Mouse (Mus musculus) CD4-positive helper T cell, adult 2 months (primary cell): ENCODE results near the gene Kif17.

ENCODE experiments used
- DNase-seq: peaks from one replicate; pipeline ENCODE4 v3.0.0-alpha.2; 2012; ENCODE audit warnings: low read depth, missing footprints, low spot score

The Kif17 gene

DNA sequence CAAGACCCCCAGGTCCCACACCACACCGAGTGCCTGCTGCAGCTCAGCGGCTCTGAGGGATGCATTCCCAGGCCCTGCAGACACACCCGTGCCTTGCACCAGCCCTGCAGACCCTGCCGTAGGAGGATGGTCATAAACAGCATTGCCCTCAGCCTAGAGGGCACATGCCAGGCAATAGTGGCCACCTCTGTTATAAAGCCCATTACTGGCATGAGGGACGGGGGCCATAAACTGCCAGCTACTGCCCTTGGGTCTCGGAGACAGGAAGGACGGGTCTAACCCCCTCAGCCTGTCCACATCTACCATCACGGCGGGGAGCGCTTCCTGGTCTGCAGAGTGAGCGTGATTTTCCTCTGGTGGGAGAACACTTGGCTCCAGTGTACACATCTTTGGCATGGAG lies 62.8 kb downstream of the Kif17 start:
- no peak for DNase-seq

DNA sequence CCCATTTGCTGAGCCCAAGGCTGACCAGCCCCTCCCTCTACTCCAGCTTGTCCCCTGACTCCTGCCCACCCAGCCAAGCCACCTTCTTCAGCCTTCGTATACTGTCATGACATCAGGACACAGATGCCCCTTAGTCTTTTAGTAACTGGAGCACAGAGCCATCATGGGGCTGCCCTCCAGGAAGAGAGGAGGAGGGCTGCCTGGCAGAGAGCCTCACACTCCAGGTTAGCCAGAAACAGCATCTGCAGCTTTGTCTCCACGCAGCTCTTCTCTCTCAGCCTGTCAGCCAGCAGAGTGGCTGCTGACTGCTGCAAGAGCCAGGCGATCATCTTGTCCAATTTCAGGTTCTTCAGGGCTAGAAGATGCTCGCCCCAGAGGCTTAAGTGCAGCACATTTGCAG lies 63.6 kb downstream of the Kif17 start:
- no peak for DNase-seq

DNA sequence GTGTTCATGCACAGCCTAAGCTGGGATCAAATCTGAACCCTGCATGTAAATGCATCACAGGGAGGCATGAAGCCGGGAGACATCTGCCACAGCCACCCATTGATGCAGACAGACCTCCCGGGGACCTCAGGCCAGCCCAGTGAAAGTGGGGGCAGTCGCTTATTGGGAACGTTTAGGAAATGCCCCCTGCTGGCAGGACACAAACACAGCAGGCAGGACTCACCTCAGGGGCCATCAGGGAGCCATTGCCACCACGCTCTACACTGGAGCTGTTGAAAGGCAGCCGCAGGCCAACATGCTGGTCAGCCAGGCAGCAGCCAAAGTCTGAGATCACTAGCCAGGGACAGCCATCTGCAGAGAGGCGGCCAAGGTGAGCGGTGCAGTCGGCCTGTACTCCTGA lies 65.5 kb downstream of the Kif17 start:
- DNase-seq, result peak; percentile 35

DNA sequence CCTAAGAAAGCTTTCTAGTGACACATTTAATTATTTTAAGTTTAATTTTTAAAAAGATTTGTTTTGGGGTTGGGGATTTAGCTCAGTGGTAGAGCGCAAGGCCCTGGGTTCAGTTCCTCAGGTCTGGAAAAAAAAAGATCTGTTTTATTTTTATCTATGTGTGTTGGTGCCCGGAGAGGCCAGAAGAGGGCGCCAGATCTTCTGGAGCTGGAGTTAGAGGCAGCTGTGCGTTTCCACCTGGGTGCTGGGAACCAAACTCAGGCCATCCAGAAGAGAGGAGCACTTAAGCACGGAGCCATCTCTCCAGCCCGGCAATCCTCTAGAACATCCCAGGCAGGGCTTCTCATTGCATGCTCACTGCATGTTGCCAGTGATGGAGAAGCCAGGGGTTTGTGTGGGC lies 66.1 kb downstream of the Kif17 start:
- DNase-seq, result no peak

DNA sequence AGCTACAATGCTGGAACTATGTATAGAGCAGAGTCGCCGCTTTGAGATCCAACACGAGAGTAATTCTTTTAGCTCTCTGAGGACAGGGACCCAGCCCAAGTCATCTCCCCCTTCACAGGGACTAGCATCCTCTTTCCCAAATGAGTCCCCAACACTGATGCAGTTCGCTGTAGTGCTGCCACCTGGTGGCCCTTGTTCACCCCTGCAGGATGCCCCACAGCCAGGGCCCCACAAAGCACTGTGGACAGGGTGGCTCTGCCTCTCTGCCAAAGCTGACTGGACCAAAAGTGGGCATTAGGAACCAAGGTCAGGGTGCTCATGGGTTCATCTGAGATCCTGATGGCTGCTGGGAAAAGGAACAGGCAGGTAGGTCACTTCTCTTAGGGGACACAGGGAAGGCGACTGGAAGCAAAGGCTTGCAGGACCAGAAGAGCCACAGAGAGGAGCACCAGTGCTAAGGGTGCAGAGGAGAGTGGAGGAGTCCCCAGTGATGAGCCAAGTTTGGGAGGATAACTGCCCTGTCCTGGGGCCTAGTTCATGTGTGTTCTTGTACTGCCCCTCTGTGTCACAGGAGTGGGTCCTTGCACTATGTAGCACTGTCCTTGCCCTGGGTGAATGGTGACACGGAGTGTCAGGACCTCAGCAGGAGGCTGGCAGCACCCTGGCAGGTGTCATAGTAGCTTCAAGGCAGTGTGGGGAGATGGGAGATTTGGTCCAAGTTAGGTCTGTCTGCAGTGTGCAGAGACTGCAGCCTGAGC lies 68.5 kb downstream of the Kif17 start:
- peak; percentile 61 for DNase-seq

DNA sequence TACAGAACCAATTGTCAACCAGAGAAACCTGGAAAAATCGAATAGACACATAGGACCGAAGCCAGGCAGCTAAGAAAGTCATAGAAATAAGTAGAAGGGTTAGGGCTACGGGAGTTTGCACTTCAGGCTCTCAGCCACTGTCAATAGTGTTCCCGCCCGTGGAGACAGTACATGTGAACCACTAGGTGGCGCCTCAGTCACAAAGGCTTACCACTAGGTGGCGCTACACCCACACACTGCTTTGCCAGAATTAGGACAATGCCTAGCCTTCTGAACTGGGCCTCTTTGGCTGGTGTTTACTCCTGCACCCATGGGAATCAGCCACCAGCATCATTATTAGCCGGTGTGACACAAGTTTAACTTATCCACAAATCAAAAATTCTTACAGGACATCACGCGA lies 69.3 kb downstream of the Kif17 start:
- peak; percentile 83 for DNase-seq

DNA sequence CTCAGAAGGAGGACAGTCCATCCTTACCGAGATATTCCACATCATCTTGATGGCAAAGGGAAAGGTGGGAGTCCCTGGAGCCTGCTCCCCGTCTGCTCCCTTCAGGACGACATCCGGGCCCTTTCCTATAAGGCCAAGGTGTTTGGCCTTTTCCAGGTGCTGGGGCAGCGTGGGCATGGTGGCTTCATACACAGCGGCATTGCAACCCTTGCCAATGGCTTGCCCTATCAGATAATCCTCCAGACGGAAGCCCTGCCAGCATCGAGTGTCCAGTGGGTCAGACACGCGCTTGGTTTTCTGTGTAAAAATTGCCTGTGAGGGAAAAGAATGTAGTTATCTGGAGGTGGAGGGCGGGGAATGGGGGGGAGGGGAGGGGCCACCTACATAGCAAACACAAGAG lies 70.5 kb downstream of the Kif17 start:
- DNase-seq, result no peak

DNA sequence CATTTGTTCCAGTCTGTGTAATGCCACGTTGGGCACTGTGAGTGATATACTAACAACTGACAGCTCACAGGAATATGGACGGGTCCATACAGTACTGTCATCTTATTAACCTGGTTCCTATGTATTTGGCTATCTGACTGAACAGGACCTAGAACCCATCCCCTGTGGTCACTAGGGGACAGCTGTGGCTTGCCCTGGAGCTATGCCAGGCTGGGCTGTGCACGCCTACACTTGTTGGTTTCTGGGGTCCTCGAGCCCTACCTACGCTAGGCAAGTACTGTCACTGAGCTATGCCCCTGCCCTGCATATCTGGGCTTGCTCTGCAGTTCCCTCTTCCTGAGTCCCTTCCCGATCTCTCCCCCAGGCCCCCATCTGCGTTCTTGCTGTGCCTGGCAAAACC lies 71.3 kb downstream of the Kif17 start:
- no peak for DNase-seq

DNA sequence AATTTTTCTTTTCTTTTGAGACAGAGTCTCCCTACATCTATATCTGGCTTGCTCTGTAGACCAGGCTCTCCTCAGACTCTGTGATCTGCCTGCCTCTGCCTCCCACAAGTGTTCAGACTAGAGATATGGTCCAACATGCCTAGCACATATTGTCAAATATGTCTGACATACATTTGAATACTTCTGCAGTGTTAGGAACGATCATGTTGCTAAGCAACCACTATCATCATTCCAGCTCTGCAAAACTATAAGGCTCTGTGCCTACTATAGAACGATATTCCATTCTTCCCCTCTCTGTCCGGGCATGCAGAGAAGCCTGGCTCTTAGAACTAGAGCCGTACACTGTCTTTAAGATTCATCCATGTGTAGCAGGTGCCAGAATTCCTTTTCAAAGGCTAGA lies 72.5 kb downstream of the Kif17 start:
- DNase-seq, result no peak

DNA sequence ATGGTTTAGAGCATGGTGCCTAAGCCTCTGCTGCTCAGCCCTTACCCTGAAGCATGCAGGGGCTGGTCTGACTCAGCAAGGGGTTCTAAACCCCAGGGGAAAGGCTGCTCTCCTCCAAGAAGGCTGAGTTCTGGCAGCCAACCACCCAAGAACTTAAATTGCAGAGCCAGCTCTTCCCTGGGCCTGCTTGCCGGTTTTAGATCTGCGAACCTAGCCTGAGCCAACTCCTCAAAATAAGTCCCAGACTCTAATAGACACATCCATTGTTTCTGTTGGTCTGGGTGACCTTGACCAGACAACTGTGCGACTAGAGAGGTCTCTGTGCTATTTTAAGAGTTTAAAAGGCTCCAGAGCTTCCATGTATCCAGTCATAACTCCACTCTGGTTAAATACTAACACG lies 73.5 kb downstream of the Kif17 start:
- DNase-seq, result no peak

DNA sequence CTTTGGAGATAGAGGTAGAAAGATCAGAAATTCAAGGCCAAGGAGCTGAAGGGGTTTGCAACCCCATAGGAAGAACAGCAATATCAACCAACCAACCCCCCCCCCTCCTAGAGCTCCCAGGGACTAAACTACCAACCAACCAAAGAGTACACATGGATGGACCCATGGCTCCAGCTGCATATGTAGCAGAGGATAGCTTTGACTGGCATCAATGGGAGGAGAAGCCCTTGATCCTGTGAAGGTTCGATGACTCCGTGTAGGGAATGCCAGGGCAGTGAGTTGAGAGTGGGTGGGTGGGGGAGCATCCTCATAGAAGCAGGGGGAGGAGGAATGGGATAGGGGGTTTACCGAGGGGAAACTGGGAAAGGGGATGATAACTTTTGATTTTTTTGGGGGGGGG lies 74.2 kb downstream of the Kif17 start:
- no peak for DNase-seq

DNA sequence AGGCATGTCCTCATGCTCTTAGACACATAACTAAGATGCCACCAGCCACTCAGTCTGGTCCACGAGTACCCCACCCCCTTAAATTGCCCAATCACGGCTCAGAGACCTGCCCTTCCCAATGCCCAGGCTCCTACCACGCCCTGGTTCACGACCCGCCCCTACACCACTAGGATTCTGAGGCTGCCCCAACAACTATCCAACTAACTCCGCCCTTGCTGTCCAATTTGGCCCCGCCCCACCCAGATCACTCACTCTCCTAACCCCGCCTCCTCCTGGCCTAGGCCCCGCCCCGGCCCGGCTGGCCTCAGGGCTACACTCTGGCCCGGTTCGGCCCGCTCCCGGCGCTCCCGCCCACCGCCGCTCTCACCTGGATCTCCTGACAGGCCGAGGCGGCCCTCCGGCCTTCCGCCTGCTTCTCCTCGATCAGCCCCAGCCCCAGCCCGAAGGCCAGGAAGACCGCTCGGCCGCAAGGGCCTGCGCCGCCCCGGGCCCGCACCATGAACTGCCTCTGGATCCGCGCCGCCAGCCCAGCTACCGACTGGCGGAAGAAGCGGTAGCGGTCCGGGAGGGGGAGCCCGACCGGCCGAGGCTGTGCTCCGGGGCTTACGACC lies 75.3 kb downstream of the Kif17 start:
- DNase-seq, result peak; percentile 91

DNA sequence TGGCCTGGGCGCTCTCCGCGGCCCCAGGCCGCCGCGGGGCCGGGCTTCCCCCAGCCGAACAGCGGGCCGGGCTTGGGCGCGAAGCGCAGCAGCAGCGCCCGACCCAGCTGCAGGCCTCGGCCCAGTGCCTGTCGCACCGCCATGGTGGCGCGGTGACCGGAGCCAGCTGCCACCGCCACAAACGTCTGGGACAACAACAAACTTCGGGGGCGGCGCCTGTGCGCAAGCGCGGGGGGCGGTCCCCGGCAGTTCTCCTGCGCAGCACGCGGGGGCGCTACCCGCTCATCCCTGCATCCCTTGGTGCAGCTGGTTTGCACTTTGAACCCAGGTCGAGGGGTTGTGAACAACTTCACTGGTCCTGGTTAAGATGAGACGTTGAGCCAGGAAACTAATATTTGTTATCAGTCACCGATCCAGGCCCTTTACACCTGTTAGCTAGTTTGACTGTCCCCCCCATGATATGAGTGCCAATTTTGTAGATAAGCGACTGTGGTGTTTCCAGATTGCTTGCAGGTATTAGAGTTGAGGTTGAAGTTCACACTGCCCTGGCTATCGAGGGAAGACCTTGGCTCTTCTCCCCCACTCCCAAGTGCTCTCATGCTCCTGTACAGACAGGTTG lies 76.0 kb downstream of the Kif17 start, which contains the start of gene Pink1:
Pink1 (minus strand) TSS at position 231 of the 619 bp plus-strand sequence.
- peak; percentile 91 for DNase-seq

DNA sequence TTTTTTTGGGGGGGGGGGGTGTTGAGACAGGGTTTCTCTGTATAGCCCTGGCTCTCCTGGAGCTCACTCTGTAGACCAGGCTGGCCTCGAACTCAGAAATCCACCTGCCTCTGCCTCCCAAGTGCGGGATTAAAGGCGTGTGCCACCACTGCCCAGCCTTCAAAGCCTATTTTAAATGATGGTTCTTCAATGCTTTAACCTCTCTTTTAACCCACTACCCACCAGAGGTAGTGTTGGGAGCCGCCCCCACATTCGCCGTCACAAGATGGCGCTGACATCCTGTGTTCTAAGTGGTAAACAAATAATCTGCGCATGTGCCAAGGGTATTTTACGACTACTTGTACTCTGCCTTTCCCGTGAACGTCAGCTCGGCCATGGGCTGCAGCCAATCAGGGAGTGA lies 76.9 kb downstream of the Kif17 start:
- DNase-seq, result peak; percentile 76

DNA sequence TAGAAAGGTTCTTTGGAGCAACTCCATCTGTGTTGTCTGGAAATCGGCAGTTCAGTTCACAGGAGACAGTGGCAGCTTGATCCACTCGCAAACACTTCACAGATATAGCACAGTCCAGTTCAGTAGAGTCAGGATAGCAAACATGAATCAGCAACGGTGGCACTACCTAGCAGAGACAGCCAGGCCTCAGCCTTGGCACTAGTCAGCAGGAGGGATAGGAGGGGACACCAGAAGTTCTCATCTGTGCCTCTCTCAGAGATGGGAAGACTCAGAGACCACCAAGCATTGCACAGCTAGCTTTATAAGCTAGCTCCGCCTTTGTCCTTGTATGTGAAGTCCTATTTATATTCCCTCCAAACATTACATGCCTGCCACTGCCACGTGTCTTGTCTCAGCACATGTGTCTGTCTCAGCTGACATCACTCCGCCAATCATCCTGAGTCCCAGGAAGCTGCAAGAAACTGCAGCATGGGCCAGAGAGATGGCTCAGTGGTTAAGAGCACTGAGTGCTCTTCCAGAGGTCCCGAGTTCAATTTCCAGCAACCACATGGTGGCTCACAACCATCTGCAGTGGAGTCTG lies 77.7 kb downstream of the Kif17 start:
- peak; percentile 58 for DNase-seq

DNA sequence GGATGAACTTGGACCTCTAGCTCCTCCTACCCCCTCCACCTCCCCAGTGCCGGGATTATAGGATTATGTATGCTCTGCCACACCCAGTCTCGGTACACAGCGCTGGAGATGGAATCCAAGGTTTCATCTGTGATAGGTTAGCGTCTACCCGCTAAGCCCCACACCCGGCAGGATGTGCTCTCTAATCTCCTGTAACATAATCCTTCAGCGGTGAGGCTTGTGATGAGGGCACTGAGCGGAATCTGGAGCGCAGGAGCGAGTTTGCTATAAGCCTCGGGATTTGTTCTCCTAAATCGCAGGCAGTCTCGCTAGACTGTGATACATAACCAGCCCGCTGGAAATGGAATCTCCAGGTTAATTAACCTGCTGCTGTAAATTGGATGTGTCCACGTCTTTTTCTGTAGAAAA lies 80.0 kb downstream of the Kif17 start:
- no peak for DNase-seq

DNA sequence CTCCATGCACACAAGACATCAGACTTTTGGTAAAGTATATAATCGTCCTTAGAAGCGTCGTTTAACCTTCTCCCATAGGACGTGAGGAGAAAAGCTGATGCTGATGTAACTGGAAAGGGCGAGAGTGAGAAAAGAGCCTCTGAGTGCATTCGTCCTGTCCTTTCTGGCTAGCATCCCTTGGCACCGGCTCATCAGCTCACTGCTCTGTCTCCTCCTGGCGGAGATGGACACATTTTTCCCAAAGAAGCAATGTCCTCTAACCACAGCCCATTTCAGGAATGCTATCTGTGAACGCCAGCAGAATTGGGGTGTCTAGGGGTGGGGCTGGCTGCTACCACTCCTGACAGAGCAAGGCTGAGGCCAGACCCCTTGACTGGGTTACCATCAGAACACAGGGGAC lies 81.4 kb downstream of the Kif17 start:
- DNase-seq, result no peak

DNA sequence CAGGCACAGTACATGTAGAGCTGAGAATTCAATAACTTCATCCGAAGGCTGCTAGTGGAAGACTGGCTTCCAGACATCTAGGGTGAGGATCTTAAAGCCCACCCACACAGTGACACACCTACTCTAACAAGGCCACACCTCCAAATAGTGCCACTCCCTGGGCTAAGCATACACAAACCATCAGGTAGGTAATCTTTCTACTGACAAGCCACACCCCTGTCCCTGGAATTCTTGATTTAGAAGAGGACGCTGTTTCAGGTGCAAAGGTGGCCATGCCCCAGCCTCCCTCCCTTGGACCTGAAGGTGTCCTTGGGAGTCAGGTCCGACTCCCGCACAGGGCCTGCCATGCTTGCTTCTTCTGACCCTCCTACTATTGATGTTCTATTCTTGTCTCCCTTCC lies 82.9 kb downstream of the Kif17 start:
- DNase-seq, result no peak

DNA sequence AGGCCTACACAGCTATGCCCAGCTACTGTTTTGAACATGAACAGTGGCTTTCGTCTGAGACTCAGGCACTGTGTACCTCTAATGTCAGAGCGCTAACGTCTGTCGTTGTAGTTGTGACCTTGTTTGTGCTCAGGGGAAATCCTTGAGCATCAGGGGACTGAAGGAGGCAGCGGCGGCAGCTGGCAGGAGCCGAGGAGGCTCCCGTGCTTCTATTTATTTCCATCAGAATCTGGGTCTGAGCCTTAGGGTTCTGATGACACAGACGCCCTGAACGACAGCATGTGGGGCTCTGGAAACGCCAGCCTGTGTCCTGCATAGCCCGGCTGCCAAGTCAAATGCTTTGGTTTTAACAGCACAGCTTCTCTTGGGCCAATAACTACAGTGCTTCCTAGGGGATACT lies 84.8 kb downstream of the Kif17 start:
- DNase-seq, result no peak

DNA sequence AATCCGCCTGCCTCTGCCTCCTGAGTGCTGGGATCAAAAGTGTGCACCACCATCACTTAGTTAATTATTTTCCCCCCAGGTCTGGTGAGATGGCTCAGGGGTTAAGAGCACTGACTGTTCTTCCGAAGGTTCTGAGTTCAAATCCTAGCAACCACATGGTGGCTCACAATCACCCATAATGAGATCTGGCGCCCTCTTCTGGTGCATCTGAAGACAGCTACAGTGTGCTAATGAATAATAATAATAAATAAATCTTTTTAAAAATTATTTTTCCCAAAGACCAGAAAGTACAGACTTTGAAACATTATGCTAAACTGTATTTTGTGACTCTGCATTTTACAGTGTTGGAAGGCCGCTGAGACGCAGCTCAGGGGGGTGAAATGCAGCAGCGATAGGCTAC lies 85.4 kb downstream of the Kif17 start:
- no peak for DNase-seq

DNA sequence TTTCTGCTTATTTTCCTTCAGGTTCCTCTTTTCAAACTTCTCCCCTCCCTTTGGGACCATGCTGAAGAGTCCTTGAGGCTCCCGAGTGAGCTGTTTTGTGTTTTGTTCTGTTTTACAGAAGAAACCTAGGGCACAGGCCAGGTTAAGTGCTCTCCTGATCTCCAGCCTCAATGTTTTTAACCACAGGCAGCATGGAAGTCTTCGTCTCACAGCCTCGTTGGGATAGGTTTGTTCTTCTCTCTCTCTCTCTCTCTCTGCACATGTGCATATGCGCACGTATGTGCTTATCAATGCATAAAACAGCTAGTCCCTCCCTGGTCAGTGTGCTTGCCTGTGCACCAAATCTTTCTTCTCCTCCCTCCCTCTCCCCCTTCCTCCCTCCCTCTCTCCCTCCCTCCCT lies 86.6 kb downstream of the Kif17 start:
- no peak for DNase-seq

DNA sequence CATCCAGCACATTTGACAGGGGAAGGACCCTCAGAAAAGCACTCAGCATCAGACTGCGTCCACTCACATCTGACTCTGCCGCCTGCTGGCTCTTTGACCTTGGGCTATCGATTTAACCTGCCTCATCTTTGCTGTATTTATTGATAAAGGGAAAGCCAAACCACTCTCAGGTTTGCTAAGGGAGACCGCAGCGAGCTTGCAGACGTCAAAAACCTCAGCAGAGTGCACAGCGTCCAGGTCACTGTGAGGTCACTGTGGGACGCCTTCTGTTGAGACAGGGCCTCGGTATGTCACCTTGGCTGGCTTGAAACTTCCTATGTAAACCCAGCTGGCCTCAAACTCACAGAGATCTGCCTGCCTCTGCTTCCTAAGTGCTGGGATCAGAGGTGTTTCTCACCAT lies 87.1 kb downstream of the Kif17 start:
- DNase-seq, result no peak

DNA sequence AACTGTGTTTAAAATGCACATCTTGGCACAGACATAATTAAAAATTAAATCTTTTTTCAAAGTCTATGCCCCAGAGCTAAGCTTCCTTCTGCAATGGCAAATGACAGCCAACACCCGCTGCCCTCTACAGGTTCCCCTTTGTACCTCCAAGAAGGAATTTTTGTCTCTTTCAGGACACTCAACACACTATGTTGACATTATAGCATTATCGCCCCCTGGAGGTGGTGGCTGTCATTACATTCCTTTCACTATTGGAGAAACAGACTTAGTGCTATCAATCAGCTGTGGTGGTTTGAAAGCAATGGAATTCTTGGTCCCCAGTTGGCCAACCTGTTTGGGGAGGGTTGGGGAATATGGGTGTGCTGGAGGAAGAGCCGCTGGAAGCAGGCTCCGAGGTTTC lies 89.7 kb downstream of the Kif17 start:
- peak; percentile 26 for DNase-seq
